Mouse (Mus musculus): ENCODE measurements around the gene Gm10203.
"Not testable (repeated sequence)": the region's sequence is repeated elsewhere in the genome, so short reads cannot be mapped to it uniquely, and the experiment has no call there.

The Gm10203 gene

DNA sequence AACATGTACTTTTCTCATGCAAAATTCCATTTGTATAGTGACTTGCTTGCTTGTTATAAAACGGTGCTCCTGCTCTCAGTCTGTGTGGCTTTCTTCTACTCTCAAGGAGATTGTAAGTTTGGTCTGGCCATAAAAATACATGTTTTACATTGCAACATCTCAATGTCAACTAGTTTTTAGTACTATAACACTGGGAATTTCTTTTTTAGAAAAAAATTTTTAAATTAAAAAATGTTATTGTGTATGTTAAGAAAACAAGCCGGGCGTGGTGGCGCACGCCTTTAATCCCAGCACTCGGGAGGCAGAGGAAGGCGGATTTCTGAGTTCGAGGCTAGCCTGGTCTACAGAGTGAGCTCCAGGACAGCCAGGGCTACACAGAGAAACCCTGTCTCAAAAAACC, at the start of gene Gm10203:
TSS of gene Gm10203 (plus strand) at position 301 of the 400 bp plus-strand sequence.
- DNase-seq (ENCODE audit: low read depth), result not testable (repeated sequence)

DNA sequence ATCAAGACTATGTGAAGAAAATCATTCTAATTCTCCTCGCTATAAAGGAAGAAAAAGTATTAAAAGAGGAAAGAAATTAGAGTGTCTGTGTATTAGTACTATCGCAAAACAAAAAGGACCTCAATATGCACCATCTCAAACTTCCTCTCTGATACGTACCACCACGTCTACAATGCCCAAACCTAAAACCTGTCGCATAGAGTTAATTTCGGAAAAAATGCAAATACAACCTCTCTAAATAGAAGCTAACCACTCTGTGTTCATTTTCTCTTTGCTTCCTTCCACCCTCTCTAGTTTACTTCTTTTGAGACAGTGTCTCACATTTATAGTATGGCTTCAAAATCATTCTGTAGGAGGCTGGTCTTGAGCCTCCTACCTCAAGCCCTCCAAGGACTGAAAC, 37.6 kb upstream of the Gm10203 start:
- DNase-seq (ENCODE audit: low read depth), result no peak

DNA sequence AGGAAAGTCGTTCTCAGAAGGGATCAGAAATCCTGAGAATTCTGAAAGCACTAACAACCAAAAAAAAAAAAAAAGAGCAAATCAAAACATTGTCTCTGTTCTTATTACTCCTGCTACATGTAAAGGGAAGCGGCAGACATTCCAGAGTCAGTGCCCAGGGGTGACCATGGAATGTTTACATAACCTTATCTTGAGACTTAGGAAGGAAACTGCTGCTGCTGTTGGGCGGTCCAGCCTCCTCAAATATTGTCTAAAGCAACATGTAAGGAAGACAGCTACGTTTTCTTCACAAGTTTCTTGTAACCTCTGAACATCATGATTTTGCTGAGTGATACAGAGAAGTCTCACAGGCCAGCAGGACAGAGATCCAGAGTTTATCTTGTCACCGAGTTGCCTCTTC, 36.5 kb upstream of the Gm10203 start:
- no peak for DNase-seq (ENCODE audit: low read depth)

DNA sequence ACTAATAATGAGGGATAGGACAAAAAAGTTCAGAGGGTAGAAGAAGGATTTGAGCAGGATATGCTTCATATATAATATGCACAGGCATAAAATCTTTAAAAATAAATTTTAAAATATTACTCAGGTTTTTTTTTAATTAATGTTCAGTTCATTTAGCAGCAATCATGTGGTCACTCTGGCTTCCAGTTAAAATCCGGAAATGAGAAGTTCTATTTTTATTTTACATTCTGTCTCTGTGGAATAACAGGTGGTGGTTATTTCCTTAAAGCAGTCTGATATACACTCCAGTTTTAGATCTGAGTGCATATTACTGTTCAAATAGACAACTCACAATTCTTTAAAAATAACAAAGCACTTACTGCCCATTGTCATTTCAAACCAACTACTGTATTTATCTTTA, 35.4 kb upstream of the Gm10203 start:
- DNase-seq (ENCODE audit: low read depth), result no peak

DNA sequence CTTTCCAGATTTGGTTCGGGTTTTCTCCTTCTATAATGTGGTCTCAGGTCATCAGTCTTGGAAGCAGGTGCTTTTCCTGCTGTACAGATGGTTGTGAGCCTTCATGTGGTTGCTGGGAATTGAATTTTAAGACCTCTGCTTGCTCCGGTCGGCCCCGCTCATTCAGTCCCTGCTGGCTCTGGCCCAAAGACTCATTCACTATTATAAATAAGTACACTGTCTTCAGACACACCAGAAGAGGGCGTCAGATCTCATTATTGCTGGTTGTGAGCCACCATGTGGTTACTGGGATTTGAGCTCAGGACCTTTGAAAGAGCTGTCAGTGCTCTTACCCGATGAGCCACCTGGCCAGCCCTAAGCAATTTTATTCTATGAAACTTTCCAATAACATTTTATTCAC, 34.6 kb upstream of the Gm10203 start:
- no peak for DNase-seq (ENCODE audit: low read depth)

DNA sequence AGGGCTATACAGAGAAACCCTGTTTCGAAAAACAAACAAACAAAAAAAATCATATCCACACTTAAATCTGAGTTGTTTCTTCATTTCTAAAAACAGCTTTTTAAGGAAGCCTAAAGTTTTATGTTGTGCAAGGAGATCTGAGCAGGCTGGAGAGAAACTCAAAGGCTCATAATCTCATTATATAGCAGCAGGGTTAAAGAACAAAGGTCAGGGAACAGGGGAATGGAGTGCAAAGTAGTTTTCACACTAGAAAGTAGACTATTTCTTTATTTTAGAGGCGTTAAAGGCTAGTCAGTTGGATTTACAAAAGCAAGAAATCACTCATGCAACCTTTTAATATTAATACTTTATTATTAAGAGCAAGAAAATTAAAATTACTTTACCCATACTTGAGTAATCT, 33.7 kb upstream of the Gm10203 start:
- no peak for DNase-seq (ENCODE audit: low read depth)

DNA sequence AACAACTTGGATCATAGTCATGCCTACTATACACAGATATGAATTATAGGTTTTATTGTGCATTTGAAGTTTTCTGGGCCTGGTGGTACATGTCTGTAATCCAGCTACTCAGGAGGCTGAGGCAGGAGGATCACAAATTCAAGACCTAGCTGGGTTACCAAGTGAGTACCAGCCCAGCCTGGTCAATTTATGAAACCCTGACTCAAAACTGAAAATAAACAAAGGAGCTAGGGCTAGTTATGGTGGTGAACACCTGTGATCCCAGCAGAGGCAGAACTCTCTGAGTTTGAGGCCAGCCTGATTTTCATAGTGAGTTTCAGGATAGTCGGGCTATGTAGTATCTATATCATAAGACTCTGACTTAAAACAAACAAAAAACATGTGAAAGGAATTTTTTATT, 32.7 kb upstream of the Gm10203 start:
- DNase-seq (ENCODE audit: low read depth), result no peak

DNA sequence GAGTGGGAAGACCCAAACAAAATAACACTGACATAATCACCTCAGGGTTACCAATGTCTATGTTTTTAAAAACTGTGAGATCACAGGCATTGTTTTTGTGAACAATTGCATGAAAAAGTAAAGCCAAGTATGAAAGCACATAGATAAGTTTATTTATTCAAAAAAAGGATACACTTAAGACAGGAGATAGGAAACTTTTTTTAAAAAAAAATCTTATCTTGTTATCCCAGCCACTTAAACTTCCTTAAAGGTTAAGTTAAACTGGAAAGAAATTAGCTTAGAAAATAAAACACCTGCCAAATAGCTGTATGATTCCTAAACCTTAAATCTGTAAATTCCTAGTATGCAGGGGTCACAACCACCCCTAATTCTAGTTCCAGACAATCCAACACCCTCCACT, 31.0 kb upstream of the Gm10203 start:
- DNase-seq (ENCODE audit: low read depth), result no peak

DNA sequence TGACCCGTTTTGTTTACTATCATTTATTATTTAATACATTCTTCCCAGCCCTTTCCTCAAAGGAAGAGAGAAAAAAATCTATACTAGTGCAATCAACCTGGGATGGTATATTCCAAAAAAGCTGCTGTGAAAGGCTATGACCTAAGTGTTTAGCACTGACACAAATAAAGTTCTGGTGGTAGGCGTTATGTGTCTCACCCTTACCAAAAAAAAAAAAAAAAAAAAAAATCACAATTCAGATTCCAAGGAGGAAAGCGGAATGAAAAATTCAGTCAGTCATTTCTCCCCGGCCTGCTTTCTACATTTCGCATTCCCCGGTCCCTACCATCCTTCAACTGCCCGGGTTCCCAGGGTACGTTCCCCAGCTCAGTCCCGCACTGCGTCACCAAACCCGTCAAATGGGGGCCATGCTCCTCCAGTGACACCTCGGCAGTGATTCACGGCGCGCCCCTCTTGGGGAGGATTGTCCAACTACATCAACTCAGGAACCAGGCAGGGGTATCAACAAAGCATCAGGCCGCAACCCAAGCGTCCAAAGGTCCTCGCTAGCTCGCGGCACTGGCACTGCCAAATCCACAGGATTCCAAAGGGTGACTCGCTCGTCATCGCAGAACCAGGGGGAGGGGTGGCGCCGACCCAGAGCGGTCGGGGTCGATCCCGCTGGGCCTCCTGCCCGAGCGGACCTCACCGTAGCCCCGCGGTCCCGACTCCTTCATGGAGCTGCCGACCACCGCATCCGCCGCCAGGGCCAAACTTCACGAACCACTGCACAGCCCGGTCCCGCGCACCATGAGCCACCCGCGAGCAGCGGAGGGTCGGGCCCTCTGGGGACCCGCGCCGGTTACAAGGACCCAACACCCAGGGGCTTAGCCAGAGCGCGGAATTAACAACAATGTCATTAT, 29.5 kb upstream of the Gm10203 start:
- DNase-seq (ENCODE audit: low read depth), result no peak

DNA sequence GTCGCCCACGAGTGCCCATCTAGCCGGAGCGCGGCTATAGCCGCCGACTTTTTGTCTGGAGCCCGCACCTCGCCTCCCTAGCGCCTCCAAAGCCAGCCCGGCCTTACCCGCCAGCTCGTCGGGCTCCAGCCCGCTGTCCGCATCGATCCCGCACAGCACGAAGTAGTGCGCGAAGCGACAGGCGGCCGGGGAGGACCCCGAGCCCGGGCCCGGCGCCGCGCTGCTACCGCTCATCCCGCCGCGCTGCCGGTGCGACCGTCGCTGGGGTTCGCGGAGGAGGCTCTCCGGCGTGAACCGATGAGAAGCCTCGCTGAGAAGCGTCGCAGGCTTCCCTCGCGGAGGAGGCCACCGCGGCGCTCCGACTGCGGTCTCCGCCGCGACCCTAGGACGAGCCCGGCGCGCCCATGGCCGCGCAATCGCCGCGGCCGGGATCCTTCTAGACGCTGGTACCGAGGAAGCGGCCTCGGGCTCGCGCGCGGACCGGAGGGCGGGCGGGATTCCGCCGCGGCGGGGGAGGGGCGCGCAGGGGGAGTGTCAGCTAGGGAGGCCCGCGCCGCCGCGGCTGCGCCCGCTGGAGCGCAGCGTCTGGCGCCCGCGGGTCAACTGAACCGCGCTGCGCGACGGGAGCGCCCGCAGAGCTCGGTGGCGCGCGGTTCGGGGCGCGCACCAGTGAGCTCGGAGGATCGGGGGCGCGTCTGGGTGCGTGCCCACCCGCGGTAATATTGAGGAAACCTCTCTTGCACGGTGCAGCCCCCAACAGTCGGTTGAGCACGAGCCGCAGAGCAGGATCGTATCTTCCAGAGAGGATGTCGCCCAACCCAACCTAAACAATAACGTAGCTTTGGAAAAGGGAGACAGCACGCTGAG, 28.7 kb upstream of the Gm10203 start, which contains the start of gene Dennd5b:
TSS of gene Dennd5b (minus strand) at position 605 of the 867 bp plus-strand sequence.
- DNase-seq (ENCODE audit: low read depth), result no peak

DNA sequence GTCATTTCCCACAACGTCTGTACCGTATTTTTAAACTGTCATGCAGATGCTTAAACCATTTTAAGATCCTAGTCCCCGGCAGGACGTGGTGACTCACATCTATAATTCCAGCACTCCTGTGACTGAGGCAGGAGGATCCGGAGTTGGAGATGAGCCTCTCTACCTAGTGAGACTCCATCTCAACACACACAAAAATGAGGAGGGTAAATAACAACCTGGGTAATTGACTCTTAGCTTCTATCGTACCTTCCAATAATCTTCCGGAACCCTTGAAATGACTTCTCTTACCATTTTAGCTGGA, 28.1 kb upstream of the Gm10203 start:
- DNase-seq (ENCODE audit: low read depth), result no peak

DNA sequence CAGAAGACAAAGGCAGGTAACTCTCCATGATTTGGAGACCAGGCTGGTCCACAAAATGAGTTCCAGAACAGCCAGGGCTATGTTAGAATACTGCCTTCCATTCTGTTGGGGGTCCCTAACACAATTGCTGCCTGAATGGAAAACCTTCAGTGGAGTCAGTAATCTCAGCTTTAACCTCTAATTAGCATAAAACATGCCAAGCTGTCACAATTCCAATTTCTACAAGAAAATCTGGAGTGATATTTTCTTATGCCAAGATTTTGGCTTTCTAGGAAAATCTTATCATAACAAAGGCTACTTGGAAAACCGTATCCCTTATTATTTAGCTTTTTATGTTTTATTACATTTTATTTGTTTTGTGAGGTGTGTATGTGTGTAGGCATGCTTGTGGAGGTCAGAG, 26.5 kb upstream of the Gm10203 start:
- no peak for DNase-seq (ENCODE audit: low read depth)

DNA sequence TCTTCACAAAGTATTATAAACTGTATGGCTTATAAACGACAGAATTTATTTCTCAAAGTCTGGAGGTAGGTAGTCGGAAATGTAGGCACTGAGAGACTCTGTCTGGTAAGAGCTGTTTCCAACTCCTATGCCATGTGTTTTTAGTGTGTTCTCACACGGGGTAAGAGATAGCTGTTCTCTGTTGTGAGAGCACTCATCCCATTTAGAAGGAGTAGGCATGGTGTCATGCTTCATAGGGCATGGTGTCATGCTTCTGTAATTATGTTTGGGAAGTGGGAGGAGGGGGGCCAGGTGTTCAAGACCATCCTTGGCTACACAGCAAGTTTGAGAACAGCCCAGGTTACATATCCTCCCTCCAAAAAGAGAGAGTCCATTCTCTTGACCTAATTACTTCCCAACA, 22.4 kb upstream of the Gm10203 start:
- DNase-seq (ENCODE audit: low read depth), result no peak

DNA sequence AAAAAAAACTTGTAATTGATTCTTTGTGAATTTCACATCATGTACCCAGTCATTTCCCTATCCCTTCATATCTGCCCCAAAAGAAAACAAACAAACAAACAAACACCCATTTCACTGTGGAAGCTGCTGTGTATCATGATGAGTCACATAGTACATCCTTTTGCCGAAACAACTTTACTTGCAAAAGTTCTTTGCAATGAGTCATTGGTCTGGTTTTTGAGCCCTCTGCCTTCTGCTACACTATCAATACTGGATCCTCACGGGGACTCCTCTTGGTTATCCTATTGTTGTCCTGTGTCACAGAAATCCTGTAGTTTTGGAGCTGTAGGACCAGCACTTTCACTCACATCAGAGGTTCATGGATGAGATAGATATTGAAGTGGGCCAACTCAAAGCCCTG, 21.1 kb upstream of the Gm10203 start:
- DNase-seq (ENCODE audit: low read depth), result no peak

DNA sequence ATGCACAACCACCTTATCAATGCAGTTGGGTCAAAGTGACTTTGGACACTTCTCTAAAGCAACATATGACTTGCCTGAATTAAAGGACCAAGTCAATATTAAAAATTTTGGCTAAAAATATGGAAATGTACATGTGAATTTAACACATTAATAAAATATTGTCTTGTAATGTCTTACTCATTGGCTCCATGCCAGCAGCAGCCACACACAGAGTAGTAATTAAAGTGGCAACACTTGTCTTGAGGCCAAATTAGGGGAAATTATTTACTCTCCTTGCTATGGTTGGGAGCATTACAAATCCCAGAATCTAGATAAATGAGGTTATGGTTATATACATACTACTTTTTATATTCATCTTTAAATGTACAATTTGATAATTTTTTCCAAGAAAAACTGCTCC, 13.0 kb upstream of the Gm10203 start:
- DNase-seq (ENCODE audit: low read depth), result no peak

DNA sequence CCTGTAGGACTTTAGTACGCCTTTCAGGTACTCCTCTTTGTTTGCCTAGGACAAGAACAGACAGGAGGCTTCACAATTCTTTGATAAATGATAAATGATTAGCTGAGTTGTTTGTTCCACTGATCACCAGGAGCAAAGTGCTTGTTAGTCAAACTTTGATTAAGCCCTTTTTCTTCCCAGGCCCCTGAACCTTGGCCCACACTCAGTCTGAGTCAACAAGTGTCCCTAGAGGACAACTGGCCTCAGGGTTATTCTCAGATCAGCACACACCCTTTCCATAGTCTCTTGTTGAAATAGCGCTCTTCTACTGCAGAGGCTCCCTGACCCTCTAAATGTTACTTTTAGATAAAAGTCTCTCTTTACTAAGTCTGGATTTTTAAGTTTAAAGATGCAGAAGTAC, 11.0 kb upstream of the Gm10203 start:
- no peak for DNase-seq (ENCODE audit: low read depth)

DNA sequence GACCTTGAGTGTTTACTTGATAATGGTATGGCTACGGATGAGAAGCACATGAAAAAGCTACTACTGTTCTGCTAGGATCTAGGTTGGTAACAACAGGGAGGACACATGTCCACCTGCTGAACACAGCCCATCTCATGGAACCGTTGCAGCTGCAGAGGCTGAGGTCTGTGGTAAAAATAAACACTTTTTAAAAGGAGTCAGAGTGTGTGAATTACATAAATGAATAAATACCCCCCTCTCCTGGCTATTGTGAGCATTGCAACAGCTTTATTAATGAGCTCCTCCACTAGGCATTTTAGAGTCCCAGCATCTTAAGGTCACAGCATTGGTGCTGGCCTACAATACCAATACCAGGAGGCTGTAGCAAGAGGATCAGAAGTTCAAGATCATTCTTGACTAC, 10.1 kb upstream of the Gm10203 start:
- no peak for DNase-seq (ENCODE audit: low read depth)

DNA sequence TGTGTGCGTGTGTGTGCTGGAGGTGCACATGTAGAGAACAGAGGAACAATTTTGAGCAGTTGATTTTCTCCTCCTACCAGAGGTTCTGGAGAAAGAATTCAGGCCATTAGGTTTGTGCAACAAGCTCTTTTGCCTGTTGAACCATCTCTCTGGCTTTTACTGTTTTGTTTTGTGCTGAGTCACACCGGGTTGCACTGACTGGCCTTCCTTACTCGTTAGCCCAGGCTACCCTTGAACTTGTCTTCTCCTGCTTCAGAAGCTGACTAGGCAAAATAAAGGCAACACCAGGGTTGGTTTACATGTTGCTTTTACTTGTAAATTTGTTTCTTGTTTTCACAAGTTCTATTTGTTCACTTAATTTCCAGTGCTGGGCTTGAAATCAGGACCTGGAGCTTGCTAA, 6.9 kb upstream of the Gm10203 start:
- DNase-seq (ENCODE audit: low read depth), result no peak

DNA sequence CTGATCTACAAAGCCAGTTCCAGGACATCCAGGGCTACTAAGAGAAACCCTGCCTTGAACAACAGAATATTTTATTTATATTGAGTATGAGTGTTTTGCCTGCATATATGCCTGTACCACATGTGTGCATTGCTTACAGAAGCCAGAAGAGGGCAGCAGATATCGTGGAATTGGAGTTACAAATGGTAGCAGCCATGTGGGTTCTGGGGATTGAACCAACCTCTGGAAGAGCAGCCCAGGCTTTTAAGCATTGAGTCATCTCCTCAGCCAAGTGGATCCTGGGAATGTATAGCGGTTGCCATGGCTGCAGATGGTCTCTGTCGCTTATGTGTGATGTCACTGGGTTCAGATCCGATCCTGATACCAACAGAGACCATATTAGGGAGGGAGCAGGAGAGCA, 3.3 kb upstream of the Gm10203 start:
- no peak for DNase-seq (ENCODE audit: low read depth)

DNA sequence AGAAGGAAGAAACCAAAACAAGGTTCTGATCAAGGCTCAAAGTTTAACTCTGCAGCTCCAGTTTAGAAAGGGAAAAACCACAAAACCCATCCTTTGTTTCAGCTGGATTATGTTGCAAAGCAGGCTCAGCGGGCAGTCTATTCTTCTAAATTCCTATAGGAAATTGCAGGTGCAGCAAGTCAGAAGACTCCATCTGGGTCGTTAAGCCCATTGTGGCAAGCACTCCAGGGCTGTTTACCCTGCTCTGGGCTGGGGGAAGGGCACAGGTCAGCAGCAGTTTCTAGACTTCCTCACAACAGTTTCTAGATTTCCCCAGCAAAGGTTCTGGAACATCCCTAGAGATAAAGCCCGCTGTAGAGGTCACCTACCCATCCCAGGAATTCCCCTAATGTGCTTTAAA, 1.1 kb downstream of the Gm10203 start:
- no peak for DNase-seq (ENCODE audit: low read depth)

DNA sequence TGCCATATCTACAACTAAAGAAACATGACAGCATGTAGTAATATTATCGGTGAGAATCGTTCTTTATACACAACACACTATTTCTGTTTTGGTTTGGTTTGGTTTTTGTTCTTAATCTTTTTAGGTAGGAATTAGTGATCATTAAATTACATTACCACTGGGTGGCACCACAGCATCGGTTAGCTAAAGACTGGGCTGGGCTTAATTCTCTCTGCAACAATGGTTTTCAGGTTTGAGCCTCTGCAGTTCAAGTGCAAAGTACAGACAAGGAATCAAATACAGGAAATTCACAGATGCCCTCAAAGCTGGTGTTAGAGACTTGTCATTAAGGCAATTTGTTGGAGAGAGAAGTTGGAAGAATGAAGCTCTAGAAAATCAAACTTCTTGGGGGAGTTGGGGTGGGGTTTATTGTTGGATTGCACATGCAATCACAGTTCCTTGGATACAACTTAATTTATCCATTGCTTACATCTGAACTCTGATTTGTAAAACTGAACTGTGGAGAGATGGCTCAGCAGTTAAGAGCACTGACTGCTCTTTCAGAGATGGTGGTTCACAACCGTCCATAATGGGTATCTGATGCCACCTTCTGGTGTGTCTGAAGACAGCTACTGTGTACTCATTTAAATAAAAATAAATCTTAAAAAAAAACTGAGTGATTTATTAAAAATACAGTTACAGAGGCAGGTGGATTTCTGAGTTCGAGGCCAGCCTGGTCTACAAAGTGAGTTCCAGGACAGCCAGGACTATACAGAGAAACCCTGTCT, 2.5 kb downstream of the Gm10203 start:
- peak; percentile 67 for DNase-seq (ENCODE audit: low read depth)

DNA sequence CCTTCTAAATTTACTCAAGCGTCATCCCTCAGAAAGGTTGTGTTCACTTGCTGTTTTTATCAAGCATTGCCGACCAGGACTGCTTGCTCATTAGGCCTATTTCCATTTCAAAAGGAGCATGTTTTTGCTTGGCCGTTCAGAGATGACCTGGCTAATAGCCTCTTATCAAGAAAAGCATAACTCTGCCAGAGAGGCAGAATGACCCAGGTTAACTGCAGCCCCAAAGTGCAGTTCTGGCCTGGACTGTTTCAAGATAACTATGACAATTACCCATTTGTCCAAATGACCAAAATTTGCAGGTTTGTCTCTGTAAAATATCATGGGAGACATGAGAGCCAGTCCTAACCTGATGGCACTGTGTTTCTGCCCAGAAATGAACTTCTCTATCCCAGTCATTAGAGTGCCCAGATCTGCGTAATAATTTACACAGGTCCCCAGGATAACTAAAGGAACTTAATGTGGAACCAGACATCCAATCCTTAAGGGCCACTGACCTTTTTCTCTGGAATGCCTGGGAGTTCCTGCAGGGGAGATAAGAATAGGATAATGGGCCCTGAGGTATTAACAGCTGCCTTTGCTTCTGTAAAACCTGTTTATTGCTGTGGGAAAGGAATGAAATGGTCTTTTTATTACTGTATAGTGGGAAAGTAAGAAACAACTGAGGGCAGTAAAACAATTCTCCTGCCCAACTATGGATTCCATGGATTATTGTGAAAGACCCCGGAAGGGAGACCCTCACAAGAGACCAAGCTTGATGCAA, 4.6 kb downstream of the Gm10203 start:
- DNase-seq (ENCODE audit: low read depth), result no peak

All from c-Kit-positive CD71-negative TER-119-negative erythroid progenitor cells, embryonic 14.5 days (primary cell).